Mouse (Mus musculus) brain, embryonic 14.5 days (tissue): ENCODE data around the gene Gm45521.

Source experiments
- CTCF ChIP-seq: fragments of 200-500 bp; IDR thresholded peaks from 2 replicates; pipeline ENCODE4 v1.5.1; 2012; ENCODE audit warnings: inconsistent platforms, mild to moderate bottlenecking, moderate library complexity, borderline replicate concordance; ENCODE audit not compliant: insufficient read depth, insufficient read length; ENCODE audit errors: extremely low read depth
- POLR2A ChIP-seq: fragments of 200-500 bp; IDR thresholded peaks from 2 replicates; pipeline ENCODE4 v1.6.1; 2012; ENCODE audit warnings: mild to moderate bottlenecking, inconsistent platforms, borderline replicate concordance; ENCODE audit not compliant: poor library complexity, insufficient read depth, insufficient read length, severe bottlenecking; ENCODE audit errors: extremely low read depth

- no peak for TF ChIP-seq CTCF
- no peak for TF ChIP-seq POLR2A
Observed at GRCm38 (mm10) chr14:7954071-7954471, 3.0 kb upstream of the Gm45521 start.
